14 mouse cellular contexts compared by ENCODE assay signal in the genomic region with DNA sequence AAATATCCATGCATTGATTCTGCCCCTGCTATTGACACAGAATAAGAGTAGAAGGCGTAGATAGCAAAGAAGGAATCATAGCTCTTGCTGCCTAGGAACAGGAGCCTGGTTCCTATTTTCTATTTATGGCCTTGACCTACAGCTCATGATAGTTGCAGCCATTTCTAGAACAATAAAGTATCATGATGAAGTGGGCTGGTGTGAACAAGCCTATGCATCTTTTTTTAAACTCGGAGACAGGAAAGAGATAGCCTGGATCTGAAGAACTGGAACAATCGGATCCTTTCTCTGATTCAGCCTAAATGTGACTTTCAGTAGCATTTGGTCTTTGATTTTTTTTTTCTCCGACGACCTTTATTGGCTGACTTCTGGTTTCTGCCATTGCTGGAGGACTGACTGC.
"Had no signal": no experiment of that assay in that cellular context is flagged by ENCODE, and none has a peak within 500 bp of the region (broad histone marks: within the 10 kb centered on the region; RNA-seq: fewer than 3 reads in every experiment).

No protein-coding gene starts in this region.

- H3K4me1 ChIP-seq: lung, embryonic 15.5 days; megakaryocyte, embryonic 14.5 days; midbrain, embryonic 13.5 days; midbrain, embryonic 15.5 days; neural tube, embryonic 12.5 days had no signal

- H3K4me3 ChIP-seq: lung, embryonic 15.5 days; megakaryocyte, embryonic 14.5 days; midbrain, embryonic 13.5 days; midbrain, embryonic 15.5 days; neural tube, embryonic 12.5 days had no signal

- H3K27ac ChIP-seq: lung, embryonic 15.5 days; macrophage; midbrain, embryonic 13.5 days; midbrain, embryonic 15.5 days; neural tube, embryonic 12.5 days had no signal

- DNase-seq: liver, postnatal 0 days; lung, adult 2 months; lung, postnatal 14 days; lung, postnatal 36 days; right cerebral cortex, postnatal 14 days; thymus, adult 2 months; thymus, postnatal 25 days; thymus, postnatal 4 days had no signal
